Mouse (Mus musculus): Measurements from ENCODE around the gene Pdpr.
"Not testable (repeated sequence)": the region's sequence is repeated elsewhere in the genome, so short reads cannot be mapped to it uniquely, and the experiment has no call there.

The Pdpr gene

DNA sequence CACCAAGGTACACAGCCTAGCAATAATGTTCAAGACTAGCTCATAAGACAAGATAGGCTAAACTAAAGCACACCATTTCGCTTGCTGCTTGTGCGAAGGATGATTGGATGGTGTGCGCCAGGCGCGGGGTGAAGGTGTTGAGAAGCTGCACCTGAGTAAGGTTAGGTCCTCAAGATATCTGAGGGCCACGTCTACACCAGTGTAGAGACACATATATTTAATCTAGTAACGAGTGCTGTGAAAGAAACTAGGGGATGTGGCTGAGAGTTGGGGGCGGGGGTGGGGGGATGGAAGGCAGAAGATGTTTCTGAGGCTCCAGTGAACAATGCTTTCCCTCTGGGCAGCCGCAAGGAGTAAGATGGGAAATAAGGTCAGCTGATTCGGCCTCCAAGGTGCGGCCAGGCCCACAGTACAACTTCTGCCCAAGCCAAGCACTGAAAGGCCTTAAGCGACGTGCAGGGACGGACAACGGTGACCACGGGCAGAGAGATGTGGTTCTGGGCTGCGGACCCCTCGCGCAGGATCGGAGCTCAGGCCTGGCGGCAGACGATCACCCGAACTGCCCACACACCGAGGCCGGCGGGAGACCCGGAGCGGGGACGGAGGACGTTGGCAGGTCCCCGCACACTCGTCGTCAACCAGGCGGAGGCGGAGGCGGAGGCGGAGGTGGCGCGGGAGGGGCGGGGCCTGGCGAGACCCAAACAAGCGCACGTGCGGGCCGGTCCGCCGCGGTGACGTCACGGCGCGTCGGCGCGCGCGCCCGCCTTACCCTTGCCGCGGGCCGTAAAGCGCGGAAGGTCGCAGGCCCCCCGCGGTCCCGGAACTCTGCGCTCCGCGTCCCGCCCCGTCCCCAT is at the start of gene Pdpr:
TSS of gene Pdpr (plus strand) at position 766 of the 854 bp plus-strand sequence.
- peak; percentile 94 for DNase-seq

DNA sequence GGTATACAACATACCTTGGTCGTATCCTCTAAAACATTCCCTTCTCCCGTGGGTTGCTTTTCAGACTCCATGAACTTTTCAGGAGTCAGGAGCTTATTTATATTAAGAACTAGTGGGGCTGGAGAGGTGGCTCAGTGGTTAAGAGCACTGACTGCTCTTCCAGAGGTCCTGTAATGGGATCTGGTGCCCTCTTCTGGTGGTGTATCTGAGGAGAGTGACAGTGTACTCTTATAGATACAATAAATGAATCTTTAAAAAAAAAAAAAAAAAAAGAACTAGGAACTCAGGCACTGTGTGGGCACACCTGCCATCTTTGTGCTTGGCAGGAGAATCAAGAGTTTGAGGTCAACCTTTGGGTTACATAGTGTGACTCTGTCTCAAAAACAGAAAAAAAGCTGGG is 45.7 kb upstream of the Pdpr start:
- no peak for DNase-seq

DNA sequence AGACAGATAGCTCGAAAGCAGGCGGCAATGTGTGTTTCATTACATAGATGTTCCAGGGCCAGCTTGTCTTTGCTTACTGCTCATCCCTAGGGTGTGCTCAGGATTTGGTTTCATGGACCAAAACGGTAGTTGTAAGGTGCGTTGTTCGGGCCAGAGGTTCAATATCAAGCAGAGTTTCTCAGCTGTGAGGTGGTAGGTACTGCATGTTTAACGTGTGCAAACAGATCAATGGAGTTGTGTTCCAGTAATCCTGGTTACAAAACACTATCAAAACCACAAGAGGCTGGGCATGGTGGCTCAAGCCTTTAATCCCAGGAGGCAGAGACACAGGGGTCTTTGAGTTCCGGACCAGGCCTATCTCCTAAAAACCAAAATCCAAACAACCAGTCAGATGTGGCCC is 45.3 kb upstream of the Pdpr start:
- DNase-seq: no peak

DNA sequence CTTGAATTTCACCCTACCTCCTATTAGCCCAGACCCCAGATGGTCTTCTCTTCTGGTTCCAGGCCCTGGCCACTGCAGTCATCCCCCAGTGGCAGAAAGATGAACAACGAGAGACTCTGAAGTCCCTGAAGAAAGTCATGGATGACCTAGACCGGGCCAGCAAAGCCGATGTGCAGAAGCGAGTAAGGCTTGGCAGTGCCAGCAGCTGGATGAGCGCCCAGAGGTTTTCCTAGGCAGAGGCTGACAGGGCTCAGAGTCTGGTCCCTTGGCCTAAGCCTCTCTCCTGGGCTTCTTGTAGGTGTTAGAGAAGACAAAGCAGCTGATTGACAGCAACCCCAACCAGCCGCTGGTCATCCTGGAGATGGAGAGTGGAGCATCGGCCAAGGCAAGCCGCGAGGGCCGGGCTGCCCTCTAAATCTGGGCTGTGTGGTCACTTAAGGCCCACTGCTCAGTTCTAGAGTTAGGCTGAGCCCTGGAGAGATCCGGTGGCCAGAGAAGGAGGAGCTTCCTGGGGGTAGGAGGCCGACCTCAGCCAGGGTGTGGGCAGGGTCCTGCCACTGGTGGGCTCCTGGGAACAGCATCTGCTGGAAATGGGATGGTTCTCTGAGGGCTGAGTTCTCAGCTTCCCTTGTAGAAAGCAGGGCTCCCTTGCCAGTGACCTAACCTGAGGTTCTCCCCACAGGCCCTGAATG is 40.5 kb upstream of the Pdpr start:
- peak; percentile 40 for DNase-seq

DNA sequence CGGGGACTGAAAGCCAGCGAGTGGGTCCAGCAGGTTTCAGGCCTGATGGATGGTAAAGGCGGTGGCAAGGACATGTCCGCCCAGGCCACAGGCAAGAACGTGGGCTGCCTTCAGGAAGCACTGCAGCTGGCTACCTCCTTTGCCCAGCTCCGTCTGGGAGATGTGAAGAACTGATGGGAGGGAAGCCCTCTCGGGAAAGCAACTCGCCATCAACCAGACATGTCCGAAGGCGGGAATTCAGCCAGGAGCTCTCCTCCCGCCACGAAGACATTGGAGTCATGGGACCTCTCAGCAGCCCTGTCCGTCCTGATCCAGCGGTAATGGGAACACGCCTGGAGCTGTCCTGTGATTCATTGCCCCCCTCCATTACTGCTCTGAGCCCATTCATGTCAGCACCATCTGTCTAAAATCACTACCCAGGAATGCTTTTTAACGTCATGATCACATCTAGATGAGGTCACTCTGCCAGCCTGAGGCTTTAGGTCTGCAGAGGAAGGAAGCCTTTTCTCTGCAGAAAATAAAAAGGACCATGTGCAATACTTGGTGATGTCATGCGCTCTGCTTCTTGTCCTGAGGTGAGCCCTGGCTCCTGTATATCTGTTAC is 39.3 kb upstream of the Pdpr start:
- peak; percentile 38 for DNase-seq

DNA sequence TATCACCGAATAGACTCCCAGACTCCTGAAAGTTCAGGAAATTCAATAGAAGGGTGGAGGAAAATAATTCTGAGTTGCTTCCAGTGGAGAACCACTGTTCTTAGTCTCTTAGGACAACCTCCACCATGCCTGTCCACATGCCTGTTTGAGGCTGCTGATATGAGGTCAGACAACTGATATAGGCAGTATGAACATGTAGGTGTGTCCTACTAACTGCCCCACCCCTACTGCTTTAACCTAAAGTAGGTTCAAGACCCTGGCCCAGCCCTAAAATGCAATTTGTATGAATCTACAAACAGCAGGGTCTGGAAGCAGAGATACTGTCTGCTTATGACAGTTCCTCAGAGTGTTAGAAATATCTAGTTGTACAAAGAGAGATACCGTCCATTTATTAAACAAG is 38.8 kb upstream of the Pdpr start:
- DNase-seq: no peak

DNA sequence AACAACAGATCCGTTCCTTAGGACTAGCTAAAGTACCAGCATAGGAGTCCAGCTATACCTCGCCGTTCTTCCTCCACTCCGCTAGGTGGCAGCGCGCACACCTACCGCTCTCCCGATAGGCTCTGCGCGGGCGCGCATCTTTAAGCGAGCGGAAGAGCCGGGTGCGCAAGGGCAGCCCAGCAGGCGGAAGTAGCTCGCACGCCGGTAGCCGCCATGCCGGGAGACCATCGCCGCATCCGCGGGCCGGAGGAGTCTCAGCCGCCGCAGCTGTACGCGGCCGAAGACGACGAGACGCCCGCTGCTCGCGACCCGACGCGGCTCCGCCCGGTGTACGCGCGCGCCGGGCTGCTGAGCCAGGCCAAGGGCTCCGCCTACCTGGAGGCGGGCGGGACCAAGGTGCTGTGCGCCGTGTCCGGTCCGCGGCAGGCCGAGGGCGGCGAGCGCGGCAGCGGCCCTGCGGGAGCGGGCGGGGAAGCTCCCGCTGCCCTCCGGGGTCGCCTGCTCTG is 38.2 kb upstream of the Pdpr start, which contains the start of gene Exosc6:
TSS of gene Exosc6 (plus strand) at position 182 of the 506 bp plus-strand sequence.
- DNase-seq: peak; percentile 91

DNA sequence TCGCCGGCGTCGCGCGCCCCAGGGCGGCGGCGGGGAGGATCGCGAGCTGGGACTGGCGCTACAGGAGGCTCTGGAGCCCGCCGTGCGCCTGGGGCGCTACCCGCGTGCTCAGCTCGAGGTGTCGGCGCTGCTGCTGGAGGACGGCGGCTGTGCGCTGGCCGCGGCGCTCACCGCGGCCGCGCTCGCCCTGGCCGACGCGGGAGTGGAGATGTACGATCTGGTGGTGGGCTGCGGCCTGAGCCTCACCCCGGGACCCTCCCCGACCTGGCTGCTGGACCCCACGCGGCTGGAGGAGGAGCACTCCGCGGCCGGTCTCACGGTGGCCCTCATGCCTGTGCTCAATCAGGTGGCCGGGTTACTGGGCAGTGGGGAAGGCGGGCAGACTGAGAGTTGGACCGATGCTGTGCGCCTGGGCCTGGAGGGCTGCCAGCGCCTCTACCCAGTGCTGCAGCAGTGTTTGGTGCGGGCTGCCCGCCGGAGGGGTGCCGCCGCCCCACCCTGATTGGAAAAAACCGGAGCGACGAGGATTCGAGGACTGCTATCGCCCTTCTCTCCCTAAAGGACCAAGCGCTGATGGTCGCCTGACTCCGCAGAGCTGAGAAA is 37.6 kb upstream of the Pdpr start:
- DNase-seq: peak; percentile 67

DNA sequence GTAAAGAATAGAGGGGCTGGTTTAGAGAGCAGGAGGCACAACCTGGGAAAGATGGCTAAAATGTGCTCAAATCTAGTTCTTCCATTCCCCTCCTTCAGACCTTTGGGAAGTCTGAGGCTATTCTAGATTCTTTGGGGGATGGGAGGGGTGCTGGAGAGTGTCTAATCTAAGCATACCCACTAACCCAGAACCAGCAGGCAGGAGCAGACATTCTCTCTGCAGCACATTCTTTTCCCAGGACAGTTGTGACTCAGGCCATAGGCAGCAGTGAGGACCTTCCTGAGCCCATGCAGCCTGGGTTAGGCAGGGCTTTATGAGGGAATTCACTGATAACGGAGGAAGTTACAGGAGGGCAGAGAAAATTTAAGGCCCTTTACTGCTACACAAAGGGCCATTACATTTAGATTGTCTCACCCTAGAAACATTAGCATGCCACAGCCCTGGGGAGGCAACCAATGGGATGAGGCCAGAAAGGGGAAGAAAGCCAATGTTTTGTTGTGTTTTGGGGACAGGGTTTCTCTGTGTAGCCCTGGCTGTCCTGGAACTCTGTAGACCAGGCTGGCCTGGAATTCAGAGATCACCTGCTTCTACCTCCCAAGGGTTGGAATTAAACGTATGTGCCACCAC is 35.4 kb upstream of the Pdpr start:
- no peak for DNase-seq

DNA sequence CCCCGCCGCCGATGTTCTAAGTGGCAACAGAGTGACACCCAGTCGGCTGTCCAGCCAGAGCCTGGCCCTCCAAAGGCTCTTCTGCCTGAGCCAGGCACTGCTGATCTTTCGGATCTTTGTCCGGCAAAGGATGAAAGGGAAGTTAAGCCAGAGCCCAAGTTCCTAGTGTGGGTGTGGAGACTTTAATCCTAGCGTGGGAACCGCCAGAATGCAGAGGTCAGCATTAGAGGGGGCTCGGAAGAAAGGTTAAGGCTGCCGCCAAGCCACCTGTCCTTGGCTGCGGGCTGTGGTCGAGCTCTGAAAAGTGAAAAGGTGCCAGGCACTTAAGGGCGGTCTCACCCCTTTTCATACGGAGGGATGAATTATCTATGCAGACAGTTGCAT is 32.8 kb upstream of the Pdpr start:
- DNase-seq: peak; percentile 30

DNA sequence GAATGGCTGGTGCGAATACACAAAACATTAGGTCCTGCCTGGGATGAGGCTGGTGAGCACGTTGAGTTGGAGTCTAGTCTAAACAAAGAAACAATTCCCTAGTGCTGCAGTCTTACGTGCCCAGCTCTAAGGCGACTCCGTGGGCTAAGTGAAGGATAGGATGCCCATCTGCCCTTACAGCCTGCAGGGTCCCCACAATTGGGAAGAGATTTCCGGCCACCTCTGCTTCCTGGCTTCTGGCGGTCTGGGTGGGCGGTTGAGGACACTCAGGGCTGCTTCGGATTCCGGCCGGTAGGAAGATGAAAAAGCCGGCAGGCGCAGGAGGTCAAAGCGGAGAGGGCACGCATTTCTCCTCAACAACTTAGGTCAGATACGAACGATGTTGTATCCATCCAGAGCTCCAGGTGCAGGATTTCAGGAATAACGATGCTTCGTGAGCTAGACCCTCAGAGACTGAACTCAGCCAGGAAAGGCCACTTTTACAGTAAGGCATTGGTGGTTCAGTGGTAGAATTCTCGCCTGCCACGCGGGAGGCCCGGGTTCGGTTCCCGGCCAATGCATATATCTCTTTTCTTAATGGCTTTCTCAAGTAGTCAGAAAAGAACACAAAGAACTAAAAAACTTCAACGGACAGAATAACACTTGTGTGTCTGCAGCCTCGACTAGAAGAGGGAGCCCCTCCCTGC is 32.2 kb upstream of the Pdpr start:
- peak; percentile 88 for DNase-seq

DNA sequence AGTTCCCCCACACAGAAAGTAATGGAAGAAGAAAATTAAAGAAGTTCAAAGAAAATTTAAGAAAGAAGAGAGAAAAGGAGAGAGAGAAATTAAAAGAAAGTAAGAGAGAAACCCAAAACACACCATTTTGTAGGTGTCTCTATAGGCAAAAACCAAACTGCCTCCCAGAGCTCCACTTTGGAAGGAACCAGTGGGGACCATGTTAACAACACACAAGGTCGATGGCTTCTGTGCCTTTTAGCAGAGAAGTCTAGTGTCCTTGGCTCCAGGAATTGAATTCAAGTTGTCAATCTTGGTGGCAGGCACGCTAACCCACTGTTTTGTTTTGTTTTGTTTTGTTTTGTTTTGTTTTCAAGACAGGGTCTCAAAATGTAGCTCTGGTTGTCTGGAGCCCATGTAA is 31.5 kb upstream of the Pdpr start:
- DNase-seq: no peak

DNA sequence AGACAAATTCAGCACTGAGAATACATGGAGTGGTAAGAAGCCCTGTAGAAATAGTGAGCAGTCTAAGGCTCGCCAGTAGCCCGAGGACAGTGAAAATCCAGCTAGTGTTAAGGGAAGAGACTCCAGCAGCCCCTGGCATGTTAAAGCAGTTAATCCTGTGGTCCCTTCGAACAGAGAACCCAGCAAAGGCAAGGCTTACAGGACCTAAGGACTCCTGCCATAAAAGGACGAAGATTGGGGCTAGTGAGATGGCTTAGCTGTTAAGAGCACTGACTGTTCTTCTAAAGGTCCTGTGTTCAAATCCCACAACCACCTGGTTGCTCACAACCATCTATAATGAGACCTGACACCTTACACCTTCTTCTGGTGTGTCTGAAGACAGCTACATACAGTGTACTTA is 28.1 kb upstream of the Pdpr start:
- no peak for DNase-seq

DNA sequence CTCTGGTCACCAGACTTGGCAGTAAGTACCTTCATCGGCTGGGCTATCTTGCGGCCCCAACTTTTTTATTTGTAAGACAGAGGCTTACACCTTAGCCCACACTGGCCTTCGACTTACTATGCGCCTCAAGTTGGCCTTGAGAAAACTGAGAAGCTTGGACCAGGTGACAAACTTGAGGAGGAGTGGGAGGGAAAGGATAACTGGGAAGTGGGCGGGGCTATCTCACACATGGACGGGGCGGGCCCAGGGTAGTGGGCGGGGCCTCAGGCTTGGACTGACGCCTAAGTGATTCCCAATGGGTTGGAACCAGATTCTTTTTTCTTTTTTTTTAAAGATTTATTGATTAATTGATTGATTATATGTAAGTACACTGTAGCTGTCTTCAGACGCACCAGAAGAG is 27.0 kb upstream of the Pdpr start:
- no peak for DNase-seq

DNA sequence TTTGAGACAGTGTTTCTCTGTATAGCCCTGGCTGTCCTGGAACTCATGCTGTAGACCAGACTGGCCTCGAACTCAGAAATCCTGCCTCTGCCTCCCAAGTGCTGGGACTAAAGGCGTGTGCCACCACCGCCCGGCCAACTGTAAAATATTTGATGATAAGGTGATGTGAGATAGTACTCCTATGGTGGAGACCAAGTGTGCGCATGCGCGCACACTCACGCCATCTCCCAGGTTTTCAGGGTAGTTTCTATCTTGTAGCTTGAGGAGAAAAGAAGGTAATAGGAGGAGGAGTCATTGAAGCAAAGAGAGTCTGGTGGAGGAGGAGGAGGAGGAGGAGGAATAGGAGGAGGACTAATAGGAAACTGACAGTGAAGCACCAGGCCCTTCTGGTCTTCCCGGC is 25.8 kb upstream of the Pdpr start:
- not testable (repeated sequence) for DNase-seq

DNA sequence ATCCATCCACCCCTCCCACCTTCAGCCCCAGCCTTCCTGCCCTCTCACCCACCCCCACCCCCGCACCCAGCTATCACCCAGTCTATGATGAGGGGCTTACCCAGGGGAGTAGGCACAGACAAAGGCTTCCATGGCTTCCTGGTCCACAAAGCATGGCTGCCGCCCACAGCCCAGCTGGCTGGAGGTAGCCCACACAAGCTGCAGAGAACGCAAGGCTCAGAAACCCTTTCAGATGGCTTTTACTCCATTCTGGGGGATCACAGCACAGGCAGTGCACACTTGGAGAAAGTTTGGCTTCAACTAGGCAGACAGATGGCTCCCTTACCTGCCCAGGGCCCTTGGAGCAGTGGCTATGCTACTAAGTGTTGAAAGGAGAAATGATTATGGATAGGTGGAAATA is 18.5 kb upstream of the Pdpr start:
- DNase-seq: no peak

DNA sequence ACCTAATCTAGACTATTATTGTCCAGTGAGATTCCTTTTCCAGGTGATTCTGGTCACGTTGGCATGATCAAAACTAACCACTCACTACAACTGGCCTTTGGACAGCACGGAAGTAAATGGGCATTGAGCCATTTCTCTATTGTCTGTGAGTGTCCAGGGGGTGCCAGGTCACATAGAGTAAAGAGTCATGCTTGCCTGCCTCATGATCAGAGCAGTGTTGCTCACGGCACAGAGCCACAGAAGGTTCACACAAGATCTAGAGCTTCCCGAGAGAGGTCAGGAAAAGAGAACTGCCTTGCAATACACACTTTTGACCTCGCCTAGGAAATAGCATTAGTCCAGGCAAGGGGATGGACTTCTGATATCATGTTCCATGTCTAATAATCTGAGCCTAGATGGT is 15.0 kb upstream of the Pdpr start:
- no peak for DNase-seq

DNA sequence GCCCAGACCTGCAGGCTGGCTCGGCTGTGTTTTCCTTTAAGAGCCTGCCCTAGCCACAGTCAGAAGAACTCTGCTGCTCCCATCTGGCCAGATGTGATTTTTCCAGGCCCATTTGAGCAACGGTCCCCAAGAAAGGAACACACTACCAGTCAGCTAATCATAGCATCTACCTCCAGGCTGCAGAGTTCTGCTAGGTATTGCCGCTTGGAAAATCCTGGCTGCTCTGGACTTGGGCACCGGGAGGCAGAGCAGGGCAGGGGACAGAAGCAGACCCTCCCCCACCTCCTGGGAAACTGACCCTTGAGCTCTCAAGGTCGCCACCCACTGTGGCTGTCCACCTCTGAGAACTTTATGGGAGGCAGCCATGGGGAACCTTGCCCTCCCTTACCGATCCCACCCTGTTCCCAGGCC is 14.6 kb upstream of the Pdpr start:
- no peak for DNase-seq

DNA sequence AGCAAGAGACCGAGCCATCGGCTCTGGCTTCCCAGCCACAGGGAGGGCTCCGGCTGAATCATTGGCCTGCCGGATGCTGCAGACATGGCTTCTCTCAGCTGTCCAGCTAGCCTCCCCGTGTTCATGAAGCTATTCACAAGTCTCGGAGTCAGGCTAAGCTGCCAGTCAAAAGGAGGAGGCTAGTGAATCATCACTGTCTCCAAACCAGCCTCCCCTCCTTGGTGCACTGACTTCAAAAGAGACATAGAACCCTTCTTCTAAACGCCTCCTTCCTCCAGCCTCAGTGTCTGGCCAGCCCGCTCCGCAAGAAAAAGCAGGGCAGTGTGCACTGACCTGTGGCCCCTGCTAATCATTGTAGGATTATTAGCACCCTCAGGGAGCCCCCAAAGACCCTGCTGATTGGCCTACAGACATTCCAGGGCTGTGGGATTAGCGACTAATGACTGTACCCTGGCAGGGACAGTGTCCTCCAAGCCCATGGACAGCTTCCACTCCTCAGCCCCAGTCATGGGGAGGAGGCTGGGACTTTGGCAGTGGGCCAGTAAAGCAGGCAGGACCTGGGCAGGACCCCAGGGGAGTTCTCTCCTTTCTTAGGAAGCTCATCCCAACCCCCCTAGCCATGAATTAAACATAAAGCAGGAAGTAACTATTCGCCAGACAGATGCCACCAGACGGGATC is 12.7 kb upstream of the Pdpr start:
- no peak for DNase-seq

DNA sequence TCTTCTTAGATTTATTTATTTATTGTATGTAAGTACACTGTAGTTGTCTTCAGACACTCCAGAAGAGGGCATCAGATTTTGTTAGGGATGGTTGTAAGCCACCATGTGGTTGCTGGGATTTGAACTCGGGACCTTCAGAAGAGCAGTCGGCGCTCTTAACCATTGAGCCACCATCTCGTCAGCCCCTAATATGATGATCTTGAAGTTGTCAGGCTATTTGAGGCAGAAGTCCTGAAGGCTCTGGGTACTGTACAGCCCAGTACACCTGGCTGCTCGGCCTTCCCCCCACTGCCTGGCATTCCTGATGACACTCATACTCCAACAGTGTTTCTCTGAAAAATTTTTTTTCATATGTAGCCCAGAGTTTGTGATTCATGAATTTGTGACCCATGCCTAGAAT is 10.5 kb upstream of the Pdpr start:
- DNase-seq: not testable (repeated sequence)

DNA sequence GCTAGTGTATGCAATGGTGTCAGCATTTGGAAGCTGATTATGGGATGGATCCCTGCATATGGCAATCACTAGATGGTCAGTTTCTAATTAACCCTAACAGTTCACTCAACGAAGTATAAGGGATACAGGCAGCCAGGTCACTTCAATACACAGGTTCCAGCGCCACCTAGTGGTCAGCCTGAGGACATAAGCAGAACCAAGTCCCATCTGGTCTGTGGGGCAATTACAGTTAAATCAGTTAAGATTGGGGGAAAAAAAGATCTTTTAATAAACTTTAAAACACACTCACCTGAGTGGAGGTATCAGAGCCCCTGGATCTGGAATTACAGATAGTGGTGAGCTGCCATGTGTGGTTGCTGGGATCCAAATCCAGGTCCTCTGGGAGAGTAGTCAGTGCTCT is 4.3 kb upstream of the Pdpr start:
- DNase-seq: peak; percentile 72

DNA sequence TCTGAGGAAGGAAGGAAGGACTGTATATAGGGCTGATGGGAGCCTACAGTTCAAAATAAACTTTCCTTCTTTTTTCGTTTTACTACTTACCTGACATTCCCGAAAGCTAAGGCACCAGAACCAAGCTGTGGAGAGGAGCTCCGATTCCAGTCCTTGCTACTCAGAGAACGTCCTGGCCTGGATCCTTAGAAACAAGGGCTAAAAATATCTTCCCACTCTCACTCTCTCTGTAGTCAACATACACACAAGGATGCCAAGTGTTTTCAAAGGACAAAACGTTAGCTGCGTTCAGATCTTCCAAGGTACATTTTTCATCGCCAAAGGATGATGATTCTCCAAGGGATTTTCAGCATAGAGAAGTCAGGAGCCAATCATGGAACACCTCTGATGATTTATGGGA is 2.7 kb upstream of the Pdpr start:
- DNase-seq: no peak
